Mouse (Mus musculus) mature B cell (primary cell): ENCODE results near the gene Inafm2.

ENCODE experiments used
- in situ Hi-C: fragments of 300-500 bp; cut with MboI; formaldehyde crosslinking; loops from 2 replicates; pipeline ENCODE4 v1.14.3; 2019

Inafm2 gene

DNA sequence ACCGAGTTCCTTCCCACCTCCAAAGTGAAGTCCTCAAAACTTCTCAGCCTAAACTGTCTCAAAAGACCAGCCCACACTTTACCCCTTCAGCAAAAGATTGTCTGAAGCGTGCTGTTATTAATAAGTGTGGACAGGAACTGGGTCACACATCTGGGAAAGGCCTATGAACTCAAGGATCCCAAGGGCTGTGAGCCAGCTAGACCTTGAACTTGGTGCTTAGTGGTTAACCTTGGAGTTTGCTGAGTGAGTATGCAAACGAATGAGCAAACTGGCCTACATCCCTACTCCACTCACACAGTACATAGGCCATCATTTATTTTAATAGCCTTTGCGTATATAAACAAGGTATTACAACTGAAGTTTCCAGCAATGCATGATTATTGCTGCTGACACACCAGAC, 20.0 kb upstream of the Inafm2 start:
- in situ Hi-C loops = no loop called here

DNA sequence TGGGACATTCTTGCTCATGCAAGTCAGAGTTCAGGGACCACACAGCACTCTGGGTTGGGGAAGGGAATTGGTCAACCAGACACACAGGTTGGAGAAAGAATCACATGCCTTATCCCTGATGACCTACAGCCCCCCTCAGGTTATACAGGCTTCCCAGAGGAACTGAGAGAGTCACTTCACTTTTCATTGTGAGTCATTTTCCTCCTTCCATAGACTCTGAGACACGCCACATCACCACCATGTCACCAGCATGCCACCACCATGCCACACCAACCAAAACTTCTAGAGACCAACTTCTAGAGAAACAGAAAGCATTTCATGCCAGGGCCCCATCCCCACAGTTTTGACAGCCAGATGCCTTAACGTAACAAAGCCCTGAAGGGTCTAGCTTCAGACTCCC, 18.7 kb upstream of the Inafm2 start:
- in situ Hi-C loops = no loop called here

DNA sequence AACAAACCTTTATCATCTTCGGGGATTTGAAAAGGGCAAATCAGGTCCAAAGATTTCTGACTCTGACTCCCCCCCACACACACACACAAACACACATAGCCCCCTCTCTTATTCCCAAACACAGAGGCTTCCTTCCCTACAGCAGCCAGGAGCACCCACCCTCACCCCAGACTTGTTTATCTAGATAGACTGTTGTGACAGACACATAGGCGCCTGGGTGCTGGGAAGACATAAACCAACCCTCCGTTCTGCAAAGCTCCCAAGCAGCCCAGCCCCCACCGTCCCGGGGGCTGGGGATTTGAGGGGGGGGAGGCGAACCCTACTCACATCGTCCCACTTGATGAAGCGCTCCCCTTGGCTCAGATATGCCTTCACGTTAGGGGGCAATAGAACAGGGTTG, 17.6 kb upstream of the Inafm2 start:
- in situ Hi-C loops = no loop called here

DNA sequence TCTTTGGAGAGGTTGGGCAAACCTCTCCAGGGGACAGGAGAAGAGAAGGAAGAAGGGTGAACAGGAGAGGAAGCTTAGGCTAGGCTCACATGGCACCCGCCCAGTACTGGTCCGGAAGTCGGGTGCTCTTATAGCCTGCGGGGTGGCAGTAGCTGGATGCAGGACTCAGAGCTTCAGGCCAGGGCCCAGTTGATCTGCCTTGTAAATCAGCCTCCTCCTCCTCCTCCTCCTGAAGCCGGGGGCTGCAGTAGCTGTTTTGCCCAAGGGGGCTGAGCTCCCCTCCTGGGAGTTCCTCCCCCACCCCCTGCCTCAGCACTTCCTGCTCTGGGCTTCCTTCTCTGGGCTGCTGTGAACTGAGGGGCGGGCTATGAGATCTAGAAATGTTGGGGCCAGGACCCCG, 17.2 kb upstream of the Inafm2 start, which contains the start of gene Plcb2:
Gene Plcb2, minus strand, starts transcription at position 102 of the 400 bp plus-strand sequence.
- in situ Hi-C loops = no loop called here

DNA sequence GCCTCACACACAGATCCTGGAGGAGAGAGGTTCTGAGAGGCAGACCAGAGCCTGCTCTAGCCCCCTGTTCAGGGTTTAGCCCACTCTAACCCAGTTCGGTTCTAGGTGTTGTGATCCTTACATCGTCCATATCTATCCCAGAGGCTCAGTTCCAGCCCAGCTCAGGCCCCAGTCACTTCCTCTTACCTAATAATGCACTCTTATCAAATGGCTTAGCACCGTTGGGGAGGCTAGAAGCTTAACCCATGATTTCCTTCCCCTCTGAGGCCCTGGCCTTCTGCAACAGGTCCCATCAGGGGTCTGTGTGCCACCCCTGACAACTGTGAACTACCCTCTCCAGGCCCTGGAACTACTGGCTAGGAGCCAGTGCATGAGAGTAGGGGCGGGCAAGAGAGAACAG, 16.4 kb upstream of the Inafm2 start:
- in situ Hi-C loops = no loop called here

DNA sequence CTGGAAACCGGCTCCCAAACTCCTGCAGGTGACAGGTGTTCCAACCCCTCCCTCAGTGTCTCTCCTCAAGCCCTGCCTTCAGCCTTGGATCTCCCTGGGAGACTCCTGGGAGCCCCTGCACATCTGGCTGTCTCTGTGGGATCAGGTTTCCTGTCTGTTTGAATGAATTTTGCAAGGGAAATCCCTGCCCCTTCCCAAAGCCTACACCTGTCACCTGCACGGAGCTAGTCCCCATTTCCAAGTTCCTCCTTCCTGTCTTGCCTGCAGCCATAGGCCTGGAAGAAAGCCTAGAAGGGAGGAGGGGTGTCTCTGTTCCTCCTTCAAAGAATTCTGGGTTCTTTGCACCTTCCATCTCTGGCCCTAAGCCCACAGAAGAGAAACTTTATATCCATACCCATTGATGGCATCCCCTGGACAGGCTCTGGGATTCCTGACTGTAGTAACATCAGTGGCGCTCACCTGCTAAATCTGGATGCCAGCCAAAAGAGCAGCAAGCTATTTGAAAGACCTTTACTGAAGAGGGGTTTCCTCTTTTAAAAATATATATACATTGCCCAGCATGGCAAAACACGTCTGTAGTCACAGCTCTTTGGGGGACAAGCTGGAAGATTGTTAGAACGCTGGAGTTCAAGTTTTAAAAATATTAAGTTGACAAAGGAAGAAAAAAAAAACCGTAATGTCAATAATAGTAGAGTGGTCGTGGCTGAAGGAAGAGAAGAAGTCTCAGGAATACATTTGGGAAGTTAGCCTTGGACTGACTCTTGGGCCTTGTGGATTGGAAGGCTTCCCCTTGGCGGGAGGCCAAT, 15.5 kb upstream of the Inafm2 start:
- in situ Hi-C loops = no loop called here

DNA sequence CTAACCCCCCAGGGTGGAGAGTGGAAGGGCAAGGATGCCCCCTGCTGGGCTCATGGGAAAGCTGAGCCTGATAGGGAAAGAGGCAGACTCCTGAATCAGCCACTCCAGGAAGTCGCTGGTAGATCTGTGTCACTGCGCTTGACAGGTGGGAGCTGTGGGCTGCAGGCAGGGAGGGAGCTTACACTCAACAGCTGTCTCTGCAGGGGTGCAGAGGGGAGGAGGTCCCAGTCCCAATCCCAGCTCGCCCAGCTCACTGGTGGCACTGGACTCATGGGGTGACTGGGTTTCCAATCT, 15.0 kb upstream of the Inafm2 start:
- in situ Hi-C loops = no loop called here

DNA sequence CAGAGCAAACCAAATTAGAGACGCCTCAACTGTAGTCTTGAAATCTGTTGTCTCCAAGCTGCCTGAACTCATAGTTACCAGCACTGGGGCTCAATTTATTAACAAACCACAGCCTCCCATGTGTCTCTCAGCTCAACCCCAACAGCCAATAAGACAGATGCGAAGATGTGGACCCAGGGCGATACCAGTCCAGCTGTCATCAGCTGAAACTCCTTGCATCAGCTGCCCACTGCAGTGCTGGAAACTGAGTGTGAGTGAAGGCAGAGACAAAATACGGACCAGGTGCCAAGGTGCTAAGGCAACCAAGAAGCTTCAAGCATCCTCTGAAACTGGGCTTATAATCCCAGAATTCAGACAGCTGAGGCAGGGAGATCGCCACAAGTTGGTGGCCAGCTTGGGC, 13.6 kb upstream of the Inafm2 start:
- in situ Hi-C loops = no loop called here

DNA sequence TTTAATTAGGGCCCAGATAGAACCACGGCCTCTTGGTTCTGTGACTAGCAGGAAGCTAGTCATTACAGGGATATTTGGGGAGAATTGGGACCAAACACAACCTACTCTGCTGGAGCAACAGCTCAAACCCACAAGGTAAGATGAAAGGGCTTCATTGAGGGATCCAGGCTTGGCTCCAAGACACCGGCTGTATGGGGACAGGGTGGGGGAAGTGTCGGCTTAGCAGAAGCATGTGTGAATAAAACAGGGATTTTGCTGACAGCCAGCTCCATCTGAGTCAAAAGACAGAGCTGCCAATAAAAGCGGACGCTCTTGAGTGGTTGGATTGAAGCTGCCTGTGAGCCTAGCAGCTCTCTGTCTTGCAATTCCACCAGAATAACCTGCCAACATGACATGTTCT, 12.2 kb upstream of the Inafm2 start:
- in situ Hi-C loops = no loop called here

DNA sequence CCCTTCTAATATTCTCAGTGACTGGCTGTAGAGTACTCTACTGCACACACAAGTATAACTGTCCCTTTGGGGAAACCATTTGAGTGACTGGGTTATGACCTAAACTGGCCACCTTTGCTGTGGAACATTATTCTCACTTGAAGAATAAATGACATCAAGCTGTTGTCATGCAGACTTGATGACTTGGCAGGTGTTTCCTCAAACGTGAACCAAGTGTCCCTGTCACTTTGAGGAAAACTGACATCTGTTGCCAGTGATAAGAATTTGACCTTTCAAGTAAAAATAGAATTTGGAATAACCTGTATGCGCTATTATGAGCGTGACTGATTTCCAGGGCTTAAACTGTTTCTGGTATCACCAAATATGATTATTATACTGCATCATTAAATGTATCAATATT, 5.2 kb upstream of the Inafm2 start:
- in situ Hi-C loops = no loop called here

DNA sequence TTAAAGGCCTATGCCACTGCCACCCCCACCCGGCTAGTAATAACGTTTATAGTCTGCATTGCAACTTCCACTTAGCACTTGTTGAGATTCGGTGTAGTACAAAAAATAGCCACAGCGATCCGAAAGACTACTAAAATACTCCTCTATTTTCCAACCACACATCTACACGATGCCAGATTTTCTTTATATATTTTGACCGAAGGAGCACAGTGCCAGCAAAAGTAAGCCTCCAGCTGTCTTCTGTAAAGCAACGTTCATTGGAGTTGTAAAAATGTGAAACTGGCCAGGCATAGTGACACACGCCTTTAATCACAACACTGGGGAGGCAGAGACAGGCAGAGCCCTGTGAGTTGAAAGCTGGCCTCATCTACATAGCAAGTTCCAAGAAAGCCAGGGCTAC, 4.4 kb upstream of the Inafm2 start:
- in situ Hi-C loops = no loop called here

DNA sequence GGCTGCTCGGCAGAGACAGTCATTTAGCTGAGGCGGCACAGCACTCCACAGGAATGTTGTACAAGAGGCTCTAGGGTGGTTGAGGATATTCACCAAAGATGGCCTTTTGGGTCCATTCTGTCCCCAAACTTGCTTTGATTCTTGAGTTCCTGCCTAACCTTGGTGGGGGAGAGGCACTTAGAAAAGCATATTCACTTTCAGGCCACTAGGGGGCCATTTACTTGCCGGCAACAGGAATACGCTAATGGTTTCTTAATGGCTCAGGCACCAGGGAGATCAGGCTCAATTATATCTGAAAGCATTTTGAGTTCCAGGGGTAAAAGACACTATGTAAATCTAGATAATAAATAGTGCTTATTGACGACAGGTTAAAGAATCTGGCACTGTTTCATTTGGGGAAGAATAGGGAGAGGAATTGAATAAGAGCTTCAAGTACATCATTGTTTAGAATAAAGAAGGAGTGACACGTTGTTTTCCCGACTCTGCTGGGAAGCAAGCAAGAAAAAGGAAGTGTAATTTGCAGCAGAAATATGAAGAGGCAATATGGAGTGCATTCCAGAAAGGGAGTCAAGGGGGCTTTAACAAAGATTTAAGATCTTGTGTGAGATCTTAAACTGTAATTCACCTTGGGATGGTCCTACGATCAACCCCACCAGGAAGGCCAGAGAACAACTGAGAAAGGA, 2.2 kb upstream of the Inafm2 start:
- in situ Hi-C loops = no loop called here

DNA sequence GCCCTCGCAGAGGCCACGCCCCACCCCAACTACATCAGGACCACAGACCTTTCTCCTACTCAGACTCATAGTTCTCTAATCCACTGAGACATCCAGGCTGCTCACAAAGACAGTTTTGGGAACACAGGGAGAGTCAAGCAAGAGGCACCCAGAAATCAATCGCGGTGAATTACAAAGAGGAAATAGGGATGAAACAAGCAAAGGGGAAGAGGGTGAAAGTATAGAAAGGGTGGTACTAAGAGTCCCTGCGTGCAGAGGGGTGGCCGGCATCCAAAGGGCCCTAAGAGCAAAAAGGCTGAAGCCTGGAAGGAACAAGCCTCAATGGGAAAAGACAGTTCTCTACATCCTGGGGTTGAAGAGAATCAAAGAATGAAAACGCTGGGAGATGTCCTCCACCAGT, 937 bp upstream of the Inafm2 start:
- in situ Hi-C loops = no loop called here

DNA sequence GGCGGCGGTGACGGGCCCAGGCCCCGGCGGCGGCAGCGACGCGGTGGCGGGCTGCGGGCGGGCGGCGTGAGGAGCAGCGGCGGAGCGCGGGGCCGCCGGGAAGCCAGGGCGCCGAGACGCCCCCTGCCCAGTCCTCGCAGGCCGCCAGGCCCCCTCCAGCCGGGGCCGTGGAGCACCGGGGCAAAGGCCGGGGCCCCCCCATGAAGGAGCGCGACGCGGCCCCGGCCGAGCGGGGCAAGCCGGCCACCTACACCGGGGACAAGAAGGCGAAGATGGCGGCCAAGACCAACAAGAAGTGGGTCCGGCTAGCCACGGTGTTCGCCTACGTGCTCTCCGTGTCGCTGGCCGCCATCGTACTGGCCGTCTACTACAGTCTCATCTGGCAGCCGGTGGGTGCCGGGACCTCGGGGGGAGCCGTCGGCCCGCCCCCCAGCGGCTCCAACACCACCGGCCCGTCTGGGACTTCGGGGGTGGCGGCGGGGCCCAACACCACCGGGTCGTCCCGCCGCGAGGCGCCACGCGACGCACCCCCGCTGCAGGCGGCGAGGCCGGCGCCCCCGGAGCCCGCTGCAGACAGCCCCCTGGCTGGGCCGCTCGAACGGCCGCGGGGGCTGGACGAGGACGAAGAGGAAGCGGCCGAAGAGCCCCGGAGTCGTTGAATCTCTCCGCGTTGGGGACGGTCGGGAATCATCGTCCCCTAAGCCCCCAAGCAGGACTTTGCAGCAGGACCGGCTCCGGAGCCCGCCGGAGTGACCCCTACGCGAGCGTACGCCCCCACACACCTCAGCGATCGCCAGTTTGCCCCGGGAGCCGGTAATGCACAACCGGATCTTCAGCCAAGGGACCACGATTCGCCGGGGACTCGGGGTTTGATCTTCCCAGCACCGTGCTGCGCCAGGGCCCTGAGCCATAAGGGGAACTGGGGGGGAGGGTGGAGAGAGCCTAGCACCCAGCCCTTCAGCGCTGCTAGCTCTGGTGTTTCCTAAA, 650 bp downstream of the Inafm2 start:
- in situ Hi-C loops = no loop called here

DNA sequence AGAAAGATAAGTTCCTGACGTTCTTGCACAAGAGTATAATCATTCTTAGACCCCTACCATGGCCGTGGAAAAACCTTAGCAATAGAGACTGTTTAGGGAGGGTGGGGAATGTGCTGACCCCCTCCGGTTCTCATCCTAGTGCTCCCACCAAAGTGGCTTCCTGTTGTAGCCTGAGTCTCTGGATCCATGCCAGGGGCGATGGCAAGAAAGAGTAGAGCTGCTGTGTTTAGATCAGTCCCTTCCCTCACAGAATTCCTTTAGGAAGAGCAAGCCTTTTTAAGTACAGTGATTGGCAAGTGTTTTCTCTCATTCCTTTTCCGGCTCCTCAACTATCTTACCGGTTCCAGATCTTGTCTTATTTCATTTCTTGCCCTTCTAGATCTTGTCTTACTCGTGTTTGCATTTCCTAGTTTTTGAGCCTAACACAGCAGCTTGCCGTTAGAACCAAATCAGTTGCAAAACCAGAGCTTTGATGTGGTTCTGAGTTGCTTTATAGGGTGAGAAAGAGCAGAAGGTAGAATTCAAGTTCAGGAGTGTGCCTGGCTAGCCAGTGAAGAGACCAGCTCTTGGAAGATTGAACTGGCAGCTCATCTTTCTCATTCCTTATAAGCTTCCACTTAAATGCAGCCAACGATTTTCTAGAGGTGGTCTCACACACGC, 1.9 kb downstream of the Inafm2 start:
- in situ Hi-C loops = no loop called here

DNA sequence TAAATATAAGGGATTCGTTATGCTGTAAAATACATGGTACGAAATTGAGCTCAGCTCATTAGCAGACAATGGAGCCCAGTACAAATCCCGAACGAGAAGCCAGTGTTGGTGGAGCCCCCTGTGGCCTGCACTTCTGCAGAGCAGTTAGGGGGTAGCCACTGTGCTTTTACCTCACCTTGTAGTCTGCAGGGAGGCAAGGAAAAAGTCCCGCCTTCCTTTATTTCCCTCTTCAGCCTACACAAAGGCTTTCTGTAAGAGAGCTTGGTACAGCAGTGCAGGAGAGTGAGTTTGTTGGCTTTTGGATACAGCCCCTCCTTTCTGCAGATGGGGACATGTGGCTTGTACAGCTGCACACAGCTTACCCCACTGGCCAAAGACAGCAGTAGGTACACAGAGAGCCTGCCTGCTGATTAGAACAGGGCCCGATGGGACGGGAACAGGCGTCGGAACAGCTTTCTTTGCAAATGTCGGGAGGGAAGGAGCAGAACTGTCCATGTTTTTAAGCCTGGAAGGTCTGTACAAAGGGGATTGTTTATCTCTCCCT, 3.9 kb downstream of the Inafm2 start:
- in situ Hi-C loops = no loop called here

DNA sequence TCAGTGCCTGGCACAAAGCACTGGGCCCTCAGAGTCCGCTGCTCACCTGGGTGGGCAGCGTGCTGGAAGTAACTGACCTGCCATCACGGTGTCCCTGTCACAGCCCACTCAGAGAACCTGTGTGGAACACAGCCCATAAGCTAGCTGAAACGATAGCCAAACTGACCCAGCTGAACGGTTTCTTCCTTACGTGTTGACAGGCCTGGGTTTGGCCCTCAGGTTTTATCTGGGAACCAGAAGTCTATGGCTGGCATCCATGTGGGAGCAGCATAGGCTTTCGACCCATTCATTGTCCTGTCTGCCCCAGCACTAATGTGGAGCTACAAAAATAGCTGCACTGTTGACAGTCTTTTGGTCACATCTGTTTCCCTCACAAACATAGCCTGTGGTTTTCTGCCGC, 4.9 kb downstream of the Inafm2 start:
- in situ Hi-C loops = loop anchor here (10.0 to 25.0 kb wide), 2 partner anchors 137 to 266 kb away; no protein-coding TSS in a partner anchor

DNA sequence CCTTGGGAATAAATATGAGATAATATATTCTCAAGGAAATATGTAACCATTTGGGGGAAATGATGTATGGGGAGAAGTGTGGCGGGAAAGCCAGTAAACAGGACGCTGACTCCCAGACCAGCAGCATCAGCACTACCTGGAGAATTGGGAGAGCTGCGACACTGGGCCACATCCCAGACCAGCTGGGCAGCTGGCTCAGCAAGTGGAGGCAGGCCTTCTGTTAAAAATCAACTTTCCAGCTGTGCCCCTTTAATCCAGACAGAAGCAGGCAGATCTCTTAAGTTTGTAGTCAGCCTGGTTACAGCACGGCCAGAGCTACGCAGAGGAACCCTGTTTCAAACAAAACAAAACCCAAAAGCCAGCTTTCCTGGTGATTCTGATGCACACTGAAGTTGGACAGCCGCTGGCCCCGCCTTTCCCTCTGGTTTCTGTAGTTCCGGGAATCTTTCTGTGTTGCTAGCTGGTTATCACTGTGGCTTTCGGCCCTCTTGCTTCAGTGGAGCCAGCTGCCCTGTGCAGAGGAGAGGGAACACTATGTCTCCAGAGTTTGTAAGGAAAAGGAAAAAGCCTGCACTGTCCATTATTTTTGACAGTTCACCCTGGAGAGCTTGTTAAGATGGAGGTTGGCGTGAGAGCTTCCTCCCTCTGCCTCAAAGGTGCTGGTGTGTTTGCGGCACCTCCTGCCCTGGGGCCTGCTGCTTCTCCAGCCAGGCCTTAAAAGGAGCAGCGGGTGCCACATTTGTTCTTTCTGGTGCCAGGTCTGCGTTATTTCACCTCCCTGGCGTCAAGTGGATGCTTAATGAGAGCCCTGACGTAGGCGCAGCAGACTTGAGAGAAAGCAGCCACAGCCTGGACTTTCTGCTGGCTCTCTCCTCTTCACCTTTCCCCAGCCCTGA, 6.6 kb downstream of the Inafm2 start:
- in situ Hi-C loops = loop anchor here (10.0 to 25.0 kb wide), 2 partner anchors 135 to 267 kb away; no protein-coding TSS in a partner anchor

DNA sequence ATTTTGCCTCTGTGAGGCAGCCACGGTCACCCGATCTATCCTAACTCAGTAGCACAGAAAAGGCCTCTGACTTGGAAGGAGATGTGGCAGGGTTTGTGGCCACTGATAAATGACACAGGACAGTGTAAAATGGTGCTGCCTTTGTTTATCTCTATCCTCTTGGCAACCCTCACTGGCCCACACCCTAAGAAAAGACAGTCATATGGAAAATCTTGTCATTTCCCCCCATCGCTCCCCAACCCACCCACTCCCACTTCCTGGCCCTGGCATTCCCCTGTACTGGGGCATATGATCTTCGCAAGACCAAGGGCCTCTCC, 7.2 kb downstream of the Inafm2 start:
- in situ Hi-C loops = loop anchor here (10.0 to 25.0 kb wide), 2 partner anchors 135 to 268 kb away; no protein-coding TSS in a partner anchor

DNA sequence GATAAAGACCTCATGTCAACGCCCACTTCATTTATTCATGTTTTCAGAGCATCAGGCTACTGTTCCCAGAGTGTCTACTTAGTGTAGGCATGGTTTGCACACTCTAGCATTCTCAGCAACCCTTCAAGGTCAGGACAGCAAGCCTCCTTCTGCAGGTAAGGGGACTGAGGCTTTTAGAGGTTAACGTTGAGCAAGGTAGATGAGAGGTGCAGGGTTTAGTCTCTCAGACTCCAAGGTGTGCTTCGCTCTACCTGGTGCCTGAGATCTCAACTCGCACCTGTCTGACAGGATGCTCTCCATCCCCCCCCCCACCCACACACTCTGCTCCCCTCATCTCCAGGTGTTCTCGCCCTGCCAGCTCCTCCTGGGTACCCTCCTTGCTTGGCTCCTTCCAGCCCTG, 8.6 kb downstream of the Inafm2 start:
- in situ Hi-C loops = loop anchor here (10.0 to 25.0 kb wide), 2 partner anchors 133 to 269 kb away; no protein-coding TSS in a partner anchor
